Mouse (Mus musculus) cerebellum, adult 2 months (tissue): ENCODE measurements at regions not wholly inside any gene's neighbourhood (a gene's known extent, or its start where the extent isn't known, plus 50 kb on each side); places are given as distances from the start of the nearest gene placed in this dataset.

Experiments used
- CTCF ChIP-seq: fragments of 200-500 bp; IDR thresholded peaks from 2 replicates; pipeline ENCODE4 v1.5.1; 2011; ENCODE audit warnings: low read depth, mild to moderate bottlenecking, control low read depth, low read length, moderate library complexity, borderline replicate concordance; ENCODE audit not compliant: insufficient read depth
- POLR2A ChIP-seq: fragments of 200-500 bp; IDR thresholded peaks from 2 replicates; pipeline ENCODE4 v1.6.1; 2011; ENCODE audit warnings: low read length, control low read depth, borderline replicate concordance; ENCODE audit not compliant: insufficient read depth

- no peak for TF ChIP-seq POLR2A
- no peak for TF ChIP-seq CTCF
These were observed 155.3 kb upstream of the Gmds start for GRCm38 (mm10) chr13:32493806-32494205.
